Mouse (Mus musculus): ENCODE measurements around the gene Fgd6.

DNA sequence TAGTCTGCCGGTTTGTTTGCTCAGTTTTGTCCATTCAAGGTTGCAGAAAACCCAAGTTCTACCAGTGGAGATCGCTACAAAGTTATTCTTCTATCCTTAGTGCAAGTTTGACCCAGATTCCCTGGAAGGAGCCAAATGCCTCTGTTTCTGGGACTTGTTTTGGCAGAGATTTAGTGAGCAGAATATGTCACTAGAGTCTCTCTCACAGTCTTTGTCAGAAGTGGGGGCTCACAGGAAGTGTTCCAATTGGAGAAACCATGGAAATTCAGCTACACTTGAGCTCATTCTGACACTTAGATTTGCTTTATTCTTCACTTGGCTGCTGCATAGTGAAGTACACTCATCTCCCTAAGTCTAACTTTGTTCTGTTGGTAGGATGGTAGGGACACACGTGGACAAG is 76.4 kb downstream of the Fgd6 start:
- TF ChIP-seq POLR2A (IDR thresholded peaks at IDR 0.05; ENCODE audit: low read depth, low read length): no peak
- TF ChIP-seq CTCF (IDR thresholded peaks at IDR 0.05; ENCODE audit: extremely low read depth, insufficient read length, insufficient replicate concordance, low read depth, low read length): no peak
